Mouse (Mus musculus) bone marrow macrophage, adult 2 months (primary cell): ENCODE results near the gene Hspb1. TPM values are rescaled to one million over a fixed set of nuclear protein-coding genes. Genes with fewer than 3 reads are reported as not detected.
A peak's percentile ranks its signal among the peaks of the same experiment; 100 is the strongest.

Source experiments
- H3K27ac ChIP-seq: 2 replicates; pipeline ENCODE4 v1.5.1; 2012; ENCODE audit warnings: low read depth, low read length; ENCODE audit not compliant: insufficient read depth
- H3K4me1 ChIP-seq: 2 replicates; pipeline ENCODE4 v1.6.1; 2012; ENCODE audit warnings: low read length; ENCODE audit not compliant: control insufficient read depth, insufficient read depth
- H3K4me3 ChIP-seq: 2 replicates; pipeline ENCODE4 v1.5.1; 2012; ENCODE audit warnings: mild to moderate bottlenecking, low read length, moderate library complexity; ENCODE audit not compliant: insufficient read depth
- CTCF ChIP-seq: IDR thresholded peaks from 2 replicates; pipeline ENCODE4 v1.5.1; 2012; ENCODE audit warnings: low read depth, mild to moderate bottlenecking, low read length, moderate library complexity
- POLR2A ChIP-seq: IDR thresholded peaks from 2 replicates; pipeline ENCODE4 v1.6.1; 2012; ENCODE audit warnings: mild to moderate bottlenecking, low read depth, low read length, borderline replicate concordance
- polyA plus RNA-seq: library from polyadenylated mRNA; stranded (reverse); fragments of >200 nt; gene quantifications from 2 replicates; pipeline ENCODE4 v1.2.4, GENCODE M21; 2012; ENCODE audit not compliant: missing spikeins, insufficient read depth, insufficient read length

The Hspb1 gene
- polyA plus RNA-seq, 1 experiment: 0.80 TPM

GRCm38 (mm10) chr5:135908185-135908584 is 20.5 kb downstream of the Hspb1 start:
- Histone ChIP-seq H3K4me1 (peaks cover 78% of the 10 kb centered on the region), H3K27ac (0 out of 2 replicates have a peak overlapping the region, but pooled peaks have one; percentile 55), H3K4me3 (no peak overlapping the region)

GRCm38 (mm10) chr5:135908989-135909388 is 21.3 kb downstream of the Hspb1 start:
- H3K27ac ChIP-seq: peak overlapping the region; percentile 13; the same call in 1 of the 2 replicates
- H3K4me3 ChIP-seq: no peak overlapping the region
- TF ChIP-seq POLR2A: no peak
- no peak for TF ChIP-seq CTCF
- peaks cover 86% of the 10 kb centered on the region for H3K4me1 ChIP-seq

More at GRCm38 (mm10) chr5:135908185-135908584, 20.5 kb downstream of the Hspb1 start:
- TF ChIP-seq CTCF (no peak), POLR2A (no peak)

GRCm38 (mm10) chr5:135909646-135910045 is 21.9 kb downstream of the Hspb1 start:
- Histone ChIP-seq H3K27ac (peak overlapping the region; percentile 13), H3K4me3 (no peak overlapping the region)

GRCm38 (mm10) chr5:135910813-135911212 is 23.1 kb downstream of the Hspb1 start:
- peaks cover 92% of the 10 kb centered on the region for H3K4me1 ChIP-seq
- TF ChIP-seq CTCF: no peak
- TF ChIP-seq POLR2A: no peak
- no peak overlapping the region for H3K4me3 ChIP-seq
- H3K27ac ChIP-seq: no peak overlapping the region

More at GRCm38 (mm10) chr5:135909646-135910045, 21.9 kb downstream of the Hspb1 start:
- peaks cover 91% of the 10 kb centered on the region for H3K4me1 ChIP-seq
- TF ChIP-seq POLR2A: no peak
- TF ChIP-seq CTCF: no peak

GRCm38 (mm10) chr5:135911633-135912220 is 24.0 kb downstream of the Hspb1 start:
- H3K4me3 ChIP-seq: no peak overlapping the region
- H3K4me1 ChIP-seq: peaks cover 91% of the 10 kb centered on the region
- H3K27ac ChIP-seq: peak overlapping the region; percentile 72
- TF ChIP-seq POLR2A: no peak
- TF ChIP-seq CTCF: no peak

GRCm38 (mm10) chr5:135913201-135913600 is 25.5 kb downstream of the Hspb1 start:
- TF ChIP-seq CTCF: no peak
- no peak for TF ChIP-seq POLR2A
- Histone ChIP-seq H3K4me3 (no peak overlapping the region), H3K27ac (peak overlapping the region; percentile 72), H3K4me1 (peaks cover 83% of the 10 kb centered on the region)

- Histone ChIP-seq H3K4me3 (no peak overlapping the region), H3K27ac (peak overlapping the region; percentile 72), H3K4me1 (peaks cover 75% of the 10 kb centered on the region)
- TF ChIP-seq CTCF (no peak), POLR2A (no peak)
Measured at GRCm38 (mm10) chr5:135914156-135914555, 26.4 kb downstream of the Hspb1 start.

- H3K4me1 ChIP-seq: peaks cover 60% of the 10 kb centered on the region
- H3K27ac ChIP-seq: no peak overlapping the region
- TF ChIP-seq POLR2A (no peak), CTCF (no peak)
- no peak overlapping the region for H3K4me3 ChIP-seq
Measured at GRCm38 (mm10) chr5:135916051-135916565, 28.4 kb downstream of the Hspb1 start.

GRCm38 (mm10) chr5:135916601-135917000 is 28.9 kb downstream of the Hspb1 start:
- H3K4me1 ChIP-seq: peaks cover 55% of the 10 kb centered on the region
- H3K4me3 ChIP-seq: no peak overlapping the region
- no peak overlapping the region for H3K27ac ChIP-seq
- no peak for TF ChIP-seq POLR2A
- no peak for TF ChIP-seq CTCF

GRCm38 (mm10) chr5:135917327-135918058 is 29.8 kb downstream of the Hspb1 start:
- TF ChIP-seq POLR2A: no peak
- TF ChIP-seq CTCF: peak; percentile 25; the same call in 1 of the 2 replicates
- no peak overlapping the region for H3K4me3 ChIP-seq
- H3K27ac ChIP-seq: no peak overlapping the region
- peaks cover 47% of the 10 kb centered on the region for H3K4me1 ChIP-seq
